Mouse (Mus musculus): ENCODE results near the gene Gm4763. TPM values are rescaled to one million over a fixed set of nuclear protein-coding genes. Genes with fewer than 3 reads are reported as not detected.
"Not testable (repeated sequence)": the region's sequence is repeated elsewhere in the genome, so short reads cannot be mapped to it uniquely, and the experiment has no call there.

Gene Gm4763
- polyA plus RNA-seq, 1 experiment from 2014 or later, result not detected

GRCm38 (mm10) chr7:24684121-24684520 lies 42.6 kb downstream of the Gm4763 start:
- not testable (repeated sequence) for H3K9ac ChIP-seq (ENCODE audit: low read length); H3K4me1 ChIP-seq (ENCODE audit: control insufficient read depth, insufficient read depth, low read length); H3K4me3 ChIP-seq (ENCODE audit: low read depth, low read length); H3K36me3 ChIP-seq (ENCODE audit: control insufficient read depth, insufficient read depth, low read length); H3K4me2 ChIP-seq (ENCODE audit: low read depth); H3K27me3 ChIP-seq (ENCODE audit: control insufficient read depth, insufficient read depth, low read length); H3K27ac ChIP-seq (ENCODE audit: low read depth, low read length); ATAC-seq (ENCODE audit: insufficient read depth, low FRiP score, low TSS enrichment); H3K9me3 ChIP-seq (ENCODE audit: control insufficient read depth, low read length); DNase-seq (ENCODE audit: low spot score)
- WGBS, result 76% methylated on average over 7 of the region's 7 CpGs

DNA sequence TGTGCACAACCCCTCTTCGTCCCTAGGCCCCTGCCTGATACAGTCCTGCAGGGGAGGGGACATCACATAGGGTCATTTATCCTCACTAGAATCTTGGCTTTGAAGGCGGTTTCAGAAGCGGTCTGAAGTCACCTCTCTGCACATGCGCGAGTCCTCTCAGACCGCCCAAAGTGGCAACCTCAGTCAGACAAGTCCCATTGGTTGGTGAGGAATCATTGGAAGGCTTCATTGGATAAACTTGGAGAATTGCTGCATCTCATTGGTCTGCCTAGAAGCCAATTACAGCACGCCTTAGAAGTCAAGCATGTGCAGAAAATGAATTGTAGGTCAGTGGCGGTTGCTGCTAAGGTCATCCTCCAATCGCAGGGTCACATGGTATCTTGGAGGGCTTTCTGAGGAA lies 50.1 kb downstream of the Gm4763 start, which contains the start of gene Tex101:
Gene Tex101, minus strand, starts transcription at position 101 of the 400 bp plus-strand sequence.
- Histone ChIP-seq H3K4me2 (ENCODE audit: low read depth) (no peak within 1 kb of the TSS), H3K9ac (ENCODE audit: low read length) (no peak within 1 kb of the TSS), H3K9me3 (ENCODE audit: control insufficient read depth, low read length) (no peaks in the 10 kb centered on the region), H3K27me3 (ENCODE audit: control insufficient read depth, insufficient read depth, low read length) (no peaks in the 10 kb centered on the region), H3K36me3 (ENCODE audit: control insufficient read depth, insufficient read depth, low read length) (no peaks in the 10 kb centered on the region), H3K4me1 (ENCODE audit: control insufficient read depth, insufficient read depth, low read length) (no peaks in the 10 kb centered on the region), H3K27ac (ENCODE audit: low read depth, low read length) (no peak within 1 kb of the TSS), H3K4me3 (ENCODE audit: low read depth, low read length) (no peak within 1 kb of the TSS)
- no peak for DNase-seq (ENCODE audit: low spot score)
- whole genome bisulfite sequencing, result 92% methylated on average over 9 of the region's 9 CpGs
- no peak for ATAC-seq (ENCODE audit: insufficient read depth, low FRiP score, low TSS enrichment)

DNA sequence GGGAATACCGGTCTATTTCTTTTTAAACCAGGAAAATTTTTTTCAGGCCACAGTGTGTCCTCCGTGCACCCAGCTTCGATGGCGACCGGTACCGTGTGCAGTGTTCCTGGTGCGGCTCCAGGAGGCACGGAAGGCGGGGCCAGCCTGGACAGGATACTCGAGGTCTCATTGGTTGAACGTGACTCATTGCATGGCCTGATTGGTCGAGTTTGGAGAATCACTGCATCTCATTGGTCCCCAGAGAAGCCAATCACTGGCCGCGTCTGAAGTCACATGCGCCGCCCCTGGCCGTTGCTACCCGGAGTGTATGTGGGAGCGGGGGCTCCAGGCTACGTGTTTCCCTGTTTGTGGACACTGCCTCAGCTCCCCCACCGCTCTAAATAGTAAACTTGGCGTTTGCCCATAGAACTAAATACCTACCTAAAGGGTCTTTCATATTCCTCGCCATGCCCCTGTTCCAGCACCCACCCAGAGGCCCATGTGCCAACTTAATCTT lies 54.7 kb downstream of the Gm4763 start:
- Histone ChIP-seq H3K27me3 (ENCODE audit: control insufficient read depth, insufficient read depth, low read length) (no peaks in the 10 kb centered on the region), H3K4me3 (ENCODE audit: low read depth, low read length) (no peak overlapping the region), H3K4me1 (ENCODE audit: control insufficient read depth, insufficient read depth, low read length) (no peaks in the 10 kb centered on the region), H3K9me3 (ENCODE audit: control insufficient read depth, low read length) (no peaks in the 10 kb centered on the region), H3K36me3 (ENCODE audit: control insufficient read depth, insufficient read depth, low read length) (no peaks in the 10 kb centered on the region), H3K27ac (ENCODE audit: low read depth, low read length) (no peak overlapping the region), H3K9ac (ENCODE audit: low read length) (no peak overlapping the region), H3K4me2 (ENCODE audit: low read depth) (no peak overlapping the region)
- WGBS, result 91% methylated on average over 23 of the region's 23 CpGs
- DNase-seq (ENCODE audit: low spot score) (no peak), ATAC-seq (ENCODE audit: insufficient read depth, low FRiP score, low TSS enrichment) (no peak)

Other genes starting within 250 kb of the Gm4763 start
- gene Cadm4, start 244.9 kb downstream of the Gm4763 start, polyA plus RNA-seq (2014; fragmentation: Nextera tagmentation; extraction: Ambion mirVana), result 6.9 and 8.1 TPM in 2 replicates
- gene Zfp428, start 219.9 kb downstream of the Gm4763 start, polyA plus RNA-seq (2014; fragmentation: Nextera tagmentation; extraction: Ambion mirVana), result 69.2 and 79.1 TPM in 2 replicates
- gene AC161166.1, start 214.5 kb downstream of the Gm4763 start, polyA plus RNA-seq (2014; fragmentation: Nextera tagmentation; extraction: Ambion mirVana), result 0.50 and 0.70 TPM in 2 replicates
- 16.4 and 19.1 TPM in 2 replicates for gene Irgq, start 196.2 kb downstream of the Gm4763 start, polyA plus RNA-seq (2014; fragmentation: Nextera tagmentation; extraction: Ambion mirVana)
- gene Pinlyp, start 180.8 kb downstream of the Gm4763 start, polyA plus RNA-seq (2014; fragmentation: Nextera tagmentation; extraction: Ambion mirVana), result not detected in 2 replicates
- gene Xrcc1, start 180.6 kb downstream of the Gm4763 start, polyA plus RNA-seq (2014; fragmentation: Nextera tagmentation; extraction: Ambion mirVana), result 100 and 120 TPM in 2 replicates
- gene Ethe1, start 139.4 kb downstream of the Gm4763 start, polyA plus RNA-seq (2014; fragmentation: Nextera tagmentation; extraction: Ambion mirVana), result 23.4 and 23.5 TPM in 2 replicates
- 1.7 and 2.1 TPM in 2 replicates for gene Zfp575, start 139.3 kb downstream of the Gm4763 start, polyA plus RNA-seq (2014; fragmentation: Nextera tagmentation; extraction: Ambion mirVana)
- 0.11 TPM in 1 of 2 replicates, not detected in the other for gene Phldb3, start 116.1 kb downstream of the Gm4763 start, polyA plus RNA-seq (2014; fragmentation: Nextera tagmentation; extraction: Ambion mirVana)
- gene Lypd3, start 90.4 kb downstream of the Gm4763 start, polyA plus RNA-seq (2014; fragmentation: Nextera tagmentation; extraction: Ambion mirVana), result 0.76 and 0.99 TPM in 2 replicates
- gene Tex101, start 50.2 kb downstream of the Gm4763 start, polyA plus RNA-seq (2014; fragmentation: Nextera tagmentation; extraction: Ambion mirVana), result not detected in 2 replicates
- not detected in 2 replicates for gene BC049730, start 17.7 kb downstream of the Gm4763 start, polyA plus RNA-seq (2014; fragmentation: Nextera tagmentation; extraction: Ambion mirVana)
- not detected in 2 replicates for gene Cd177, start 33.4 kb upstream of the Gm4763 start, polyA plus RNA-seq (2014; fragmentation: Nextera tagmentation; extraction: Ambion mirVana)
- gene Ceacam10, start 50.3 kb upstream of the Gm4763 start, polyA plus RNA-seq (2014; fragmentation: Nextera tagmentation; extraction: Ambion mirVana), result not detected in 2 replicates
- gene Gm9844, start 135.3 kb upstream of the Gm4763 start, polyA plus RNA-seq (2014; fragmentation: Nextera tagmentation; extraction: Ambion mirVana), result 21.0 and 23.9 TPM in 2 replicates
- gene Lypd4, start 143.0 kb upstream of the Gm4763 start, polyA plus RNA-seq (2014; fragmentation: Nextera tagmentation; extraction: Ambion mirVana), result not detected in 2 replicates
- not detected in 2 replicates for gene Dmrtc2, start 143.1 kb upstream of the Gm4763 start, polyA plus RNA-seq (2014; fragmentation: Nextera tagmentation; extraction: Ambion mirVana)
- gene Rps19, start 157.5 kb upstream of the Gm4763 start, polyA plus RNA-seq (2014; fragmentation: Nextera tagmentation; extraction: Ambion mirVana), result 1,782 and 1,828 TPM in 2 replicates
- 0.27 TPM in 1 of 2 replicates, not detected in the other for gene Cd79a, start 170.5 kb upstream of the Gm4763 start, polyA plus RNA-seq (2014; fragmentation: Nextera tagmentation; extraction: Ambion mirVana)
- gene Arhgef1, start 176.0 kb upstream of the Gm4763 start, polyA plus RNA-seq (2014; fragmentation: Nextera tagmentation; extraction: Ambion mirVana), result 52.3 and 56.5 TPM in 2 replicates
- gene Gm4881, start 217.6 kb upstream of the Gm4763 start, polyA plus RNA-seq (2014; fragmentation: Nextera tagmentation; extraction: Ambion mirVana), result 0.28 and 0.86 TPM in 2 replicates
- gene Rabac1, start 245.8 kb upstream of the Gm4763 start, polyA plus RNA-seq (2014; fragmentation: Nextera tagmentation; extraction: Ambion mirVana), result 111 and 118 TPM in 2 replicates